Mouse (Mus musculus) kidney, postnatal 25 days (tissue): ENCODE data around the gene Ssbp3.

ENCODE experiments used
- DNase-seq, 2 experiments: peaks; one replicate each; pipeline ENCODE4 v3.0.0; 2021; ENCODE audit warnings: mixed read lengths in 2 of 2

Ssbp3 gene

GRCm38 (mm10) chr4:106934931-106935582 lies 24.6 kb downstream of the Ssbp3 start:
- DNase-seq = no peak

- no peak for DNase-seq
Observed at GRCm38 (mm10) chr4:106935583-106935935, 25.1 kb downstream of the Ssbp3 start.

GRCm38 (mm10) chr4:106936041-106936440 lies 25.5 kb downstream of the Ssbp3 start:
- DNase-seq = no peak

- DNase-seq = no peak
Observed at GRCm38 (mm10) chr4:106936741-106937140, 26.2 kb downstream of the Ssbp3 start.

- DNase-seq = no peak
Observed at GRCm38 (mm10) chr4:106938506-106939222, 28.2 kb downstream of the Ssbp3 start.

GRCm38 (mm10) chr4:106939223-106939918 lies 28.9 kb downstream of the Ssbp3 start:
- DNase-seq = peak; percentile 88 to 93

GRCm38 (mm10) chr4:106939919-106940227 lies 29.4 kb downstream of the Ssbp3 start:
- no peak for DNase-seq

GRCm38 (mm10) chr4:106940945-106941344 lies 30.4 kb downstream of the Ssbp3 start:
- DNase-seq = no peak

- DNase-seq = no peak
Observed at GRCm38 (mm10) chr4:106941475-106941874, 31.0 kb downstream of the Ssbp3 start.

GRCm38 (mm10) chr4:106942491-106942890 lies 32.0 kb downstream of the Ssbp3 start:
- DNase-seq = no peak

- DNase-seq = no peak
Observed at GRCm38 (mm10) chr4:106943627-106944026, 33.1 kb downstream of the Ssbp3 start.

GRCm38 (mm10) chr4:106944898-106945297 lies 34.4 kb downstream of the Ssbp3 start:
- no peak for DNase-seq

GRCm38 (mm10) chr4:106947741-106948140 lies 37.2 kb downstream of the Ssbp3 start:
- no peak for DNase-seq

- no peak for DNase-seq
Observed at GRCm38 (mm10) chr4:106948546-106948945, 38.0 kb downstream of the Ssbp3 start.

- DNase-seq = no peak
Observed at GRCm38 (mm10) chr4:106949200-106949599, 38.7 kb downstream of the Ssbp3 start.

- DNase-seq = no peak
Observed at GRCm38 (mm10) chr4:106950801-106951200, 40.3 kb downstream of the Ssbp3 start.

- DNase-seq = no peak
Observed at GRCm38 (mm10) chr4:106951455-106951854, 41.0 kb downstream of the Ssbp3 start.

GRCm38 (mm10) chr4:106953221-106953620 lies 42.7 kb downstream of the Ssbp3 start:
- DNase-seq = peak in 1 of 2 experiments; percentile 19

GRCm38 (mm10) chr4:106953760-106954159 lies 43.3 kb downstream of the Ssbp3 start:
- DNase-seq = no peak

GRCm38 (mm10) chr4:106955729-106956712 lies 45.5 kb downstream of the Ssbp3 start:
- DNase-seq = no peak

- no peak for DNase-seq
Observed at GRCm38 (mm10) chr4:106958117-106958516, 47.6 kb downstream of the Ssbp3 start.

GRCm38 (mm10) chr4:106958561-106958960 lies 48.1 kb downstream of the Ssbp3 start:
- peak; percentile 57 to 78 for DNase-seq
